Mouse (Mus musculus) embryo, embryonic 9.5 days (tissue): ENCODE results near the gene Adamts7.

Experiments used
- DNase-seq: peaks from one replicate; pipeline ENCODE4 v3.0.0-alpha.2; 2017; ENCODE audit errors: extremely low spot score

Adamts7 gene

DNA sequence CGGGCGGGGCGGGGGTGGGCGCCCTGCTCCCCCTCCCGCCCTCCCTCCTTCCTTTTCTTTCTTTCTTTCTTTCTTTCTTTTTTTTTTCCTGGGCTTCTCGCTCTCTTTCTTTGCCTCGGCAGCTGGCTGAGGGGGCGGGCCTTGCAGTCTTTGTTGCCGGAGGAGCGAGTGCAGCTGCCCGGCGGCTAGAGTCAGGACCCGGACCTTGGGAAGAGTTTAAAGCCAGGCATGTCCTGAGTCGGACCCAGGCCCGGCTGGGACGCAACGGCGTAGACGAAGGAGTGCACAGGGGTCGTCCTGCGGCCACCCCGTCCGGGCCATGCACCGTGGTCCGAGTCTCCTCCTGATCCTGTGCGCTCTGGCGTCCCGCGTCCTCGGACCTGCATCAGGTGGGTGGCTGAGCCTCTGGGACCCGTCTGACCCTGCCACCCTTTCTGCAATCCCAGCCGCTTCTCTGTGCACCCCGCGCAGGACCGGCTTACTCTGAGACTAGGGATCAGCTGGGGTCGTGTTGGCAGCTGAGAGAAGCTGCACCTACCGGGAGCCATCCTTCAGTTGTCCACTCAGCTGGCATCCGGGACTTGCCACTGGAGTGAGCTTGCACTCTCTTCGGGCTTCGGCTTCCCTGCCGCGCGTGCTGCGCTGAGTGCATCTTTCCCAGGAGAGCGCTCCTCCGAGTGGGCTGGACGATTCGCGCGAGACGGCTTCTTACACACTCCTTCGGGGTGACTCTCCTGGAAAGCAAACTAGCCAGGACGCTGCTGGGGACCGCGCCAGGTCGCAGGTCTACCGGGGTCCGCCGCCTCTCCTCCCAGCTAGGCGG is at the start of gene Adamts7:
TSS of gene Adamts7 (plus strand) at position 144 of the 823 bp plus-strand sequence.
- peak; percentile 74 for DNase-seq

DNA sequence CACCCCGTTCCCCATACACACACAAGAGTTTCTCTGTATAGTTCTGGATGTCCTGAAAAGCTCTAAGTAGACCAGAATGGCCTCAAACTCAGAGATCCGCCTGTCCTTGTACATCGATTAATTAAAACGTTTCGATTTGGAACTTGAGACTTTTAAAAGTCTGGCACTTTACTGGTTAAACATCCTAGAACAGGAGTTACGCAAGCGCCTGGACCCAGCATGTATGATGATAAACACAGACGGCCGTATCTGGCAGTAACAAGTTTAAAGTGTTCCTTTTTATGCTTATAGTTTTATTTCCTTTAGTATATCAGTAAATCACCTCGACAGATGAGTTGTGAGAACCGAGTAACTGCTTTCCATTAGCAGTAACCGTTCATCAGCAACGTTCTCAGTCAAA is 49.7 kb upstream of the Adamts7 start:
- no peak for DNase-seq

DNA sequence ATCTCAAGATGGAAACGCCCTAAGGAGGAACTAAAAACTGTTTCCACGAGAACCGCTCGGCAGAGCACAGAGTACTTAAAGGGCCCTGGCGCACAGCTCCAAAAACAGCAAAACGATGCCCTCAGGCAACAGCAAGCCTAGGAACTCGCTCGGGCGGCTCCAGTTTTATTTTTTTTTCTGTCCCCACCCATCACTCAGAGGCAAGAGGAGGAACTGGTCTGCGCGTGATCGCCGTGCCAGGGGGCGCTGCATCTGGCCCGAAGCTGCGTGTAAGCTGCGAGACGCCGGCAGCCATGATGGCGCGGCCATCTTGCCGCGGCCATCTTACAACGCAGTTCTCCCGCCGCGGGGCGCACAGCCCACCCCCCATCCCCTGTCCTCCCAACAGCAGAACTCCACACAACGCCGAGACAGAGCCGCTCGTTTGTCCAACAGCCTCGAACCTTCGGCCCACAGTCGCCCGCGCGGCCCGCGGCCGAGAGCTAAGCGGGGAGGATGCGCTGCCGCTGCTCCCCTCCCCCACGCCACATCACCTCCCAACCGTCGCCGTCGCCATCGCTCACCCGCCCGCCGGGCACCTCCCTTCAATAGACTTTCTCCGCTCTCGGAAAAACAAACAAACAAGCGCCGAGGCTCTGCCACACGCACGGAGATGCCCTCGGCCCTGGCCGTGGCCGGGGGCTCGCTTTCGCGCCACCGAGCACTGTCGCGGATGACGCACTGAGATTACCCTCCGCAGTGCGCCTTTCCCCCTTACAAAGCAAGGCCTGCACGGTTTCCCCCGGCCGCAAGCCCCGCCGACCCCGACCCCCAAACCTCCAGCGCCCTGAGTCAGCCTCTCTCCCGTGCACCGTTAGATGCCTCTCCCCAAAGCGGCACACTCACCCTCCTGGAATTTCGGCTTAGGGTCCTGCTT is 49.0 kb upstream of the Adamts7 start:
- peak; percentile 85 for DNase-seq

DNA sequence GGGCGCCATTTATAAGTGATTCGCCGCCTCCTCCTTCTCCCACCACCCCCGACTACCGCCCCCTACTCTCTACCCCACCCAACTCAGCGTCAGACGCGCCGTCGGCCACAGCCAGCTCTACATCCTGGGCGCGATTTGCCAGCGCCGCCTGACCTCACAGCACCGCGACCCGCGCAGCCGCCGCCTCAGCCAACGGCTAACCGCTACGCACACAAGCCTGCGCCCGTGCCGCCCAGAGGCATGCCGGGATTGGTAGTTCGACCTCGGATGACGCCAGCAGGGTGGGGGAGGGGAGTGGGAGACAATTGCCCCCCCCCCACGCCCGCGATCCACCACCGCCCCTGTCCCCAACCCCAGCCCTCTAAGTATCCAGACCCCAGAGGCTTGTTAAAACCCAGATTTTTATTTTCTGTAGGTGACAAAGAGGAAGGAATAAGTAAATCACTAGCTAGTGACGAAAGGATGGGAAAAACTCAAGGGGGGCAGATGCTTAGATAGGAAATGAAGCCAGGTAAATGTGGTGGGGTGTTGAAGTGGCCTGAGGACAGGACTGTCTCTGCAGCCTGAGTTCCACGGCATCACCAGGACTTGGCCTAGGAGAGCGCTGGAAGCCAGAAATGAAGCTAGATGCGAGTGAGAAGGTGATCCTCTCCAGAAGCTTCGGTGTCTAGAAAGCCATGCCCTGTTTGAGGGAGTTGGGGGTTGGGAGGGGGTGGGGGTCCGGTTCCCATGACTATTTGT is 48.1 kb upstream of the Adamts7 start, which contains the start of gene Morf4l1:
TSS of gene Morf4l1 (minus strand) at position 208 of the 741 bp plus-strand sequence.
- peak; percentile 96 for DNase-seq

DNA sequence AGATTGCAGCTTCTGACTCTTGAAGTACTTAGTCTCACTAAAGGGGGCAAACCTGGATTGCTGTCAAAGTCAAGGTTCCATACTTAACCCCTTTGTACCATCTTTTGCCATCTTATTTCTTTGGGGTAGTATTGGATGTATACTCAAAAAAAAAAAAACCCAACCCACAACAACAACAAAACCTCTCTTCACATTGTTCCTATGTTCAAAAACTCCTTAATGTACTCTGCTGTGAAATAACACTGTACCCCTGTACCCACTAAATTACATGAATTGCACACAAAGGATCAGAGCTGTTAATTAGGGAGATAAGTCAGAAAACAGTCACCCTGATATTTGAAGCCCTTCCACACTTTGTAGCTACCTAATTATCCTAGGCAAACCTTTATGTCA is 47.6 kb upstream of the Adamts7 start:
- no peak for DNase-seq

DNA sequence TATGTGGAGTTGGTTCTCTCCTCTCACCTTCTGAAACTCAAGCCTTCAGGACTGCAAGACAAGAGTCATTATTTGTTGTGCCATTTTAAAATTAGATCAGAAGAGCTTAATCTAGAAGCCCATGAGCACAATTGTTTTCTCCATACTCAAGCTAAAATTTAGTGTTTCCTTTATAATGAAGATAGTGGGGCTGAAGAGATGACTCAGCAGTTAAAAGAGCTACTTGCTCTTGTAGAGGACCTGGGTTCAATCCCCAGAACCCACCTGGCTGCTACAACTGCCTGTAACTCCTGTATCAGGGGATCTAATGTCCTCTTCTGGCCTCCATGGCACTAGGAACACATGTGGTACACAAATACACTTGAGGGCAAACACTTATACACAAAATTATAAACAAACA is 45.6 kb upstream of the Adamts7 start:
- no peak for DNase-seq

DNA sequence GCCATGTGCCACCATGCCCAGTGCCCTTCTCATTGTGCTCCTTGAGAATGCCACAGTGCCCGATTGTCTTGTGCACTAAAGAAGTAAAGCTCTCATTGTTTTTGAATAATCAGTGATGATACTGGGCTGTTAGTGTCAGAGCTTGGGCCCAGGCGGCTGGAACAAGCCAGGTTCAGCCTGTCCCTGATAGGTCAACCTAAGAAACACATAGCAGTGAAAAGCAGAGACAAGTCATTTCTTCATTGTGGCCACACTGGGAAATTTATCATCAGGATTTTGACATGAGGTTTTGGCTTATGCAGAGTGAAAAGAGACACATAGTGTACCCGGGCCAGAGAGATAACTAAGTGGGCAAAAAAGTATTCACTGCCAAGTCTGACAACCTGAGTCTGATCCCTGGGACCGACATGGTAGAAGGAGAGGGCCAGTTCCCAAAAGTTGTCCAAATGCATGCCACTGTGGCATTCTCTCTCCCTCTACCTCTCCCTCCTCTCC is 40.6 kb upstream of the Adamts7 start:
- no peak for DNase-seq

DNA sequence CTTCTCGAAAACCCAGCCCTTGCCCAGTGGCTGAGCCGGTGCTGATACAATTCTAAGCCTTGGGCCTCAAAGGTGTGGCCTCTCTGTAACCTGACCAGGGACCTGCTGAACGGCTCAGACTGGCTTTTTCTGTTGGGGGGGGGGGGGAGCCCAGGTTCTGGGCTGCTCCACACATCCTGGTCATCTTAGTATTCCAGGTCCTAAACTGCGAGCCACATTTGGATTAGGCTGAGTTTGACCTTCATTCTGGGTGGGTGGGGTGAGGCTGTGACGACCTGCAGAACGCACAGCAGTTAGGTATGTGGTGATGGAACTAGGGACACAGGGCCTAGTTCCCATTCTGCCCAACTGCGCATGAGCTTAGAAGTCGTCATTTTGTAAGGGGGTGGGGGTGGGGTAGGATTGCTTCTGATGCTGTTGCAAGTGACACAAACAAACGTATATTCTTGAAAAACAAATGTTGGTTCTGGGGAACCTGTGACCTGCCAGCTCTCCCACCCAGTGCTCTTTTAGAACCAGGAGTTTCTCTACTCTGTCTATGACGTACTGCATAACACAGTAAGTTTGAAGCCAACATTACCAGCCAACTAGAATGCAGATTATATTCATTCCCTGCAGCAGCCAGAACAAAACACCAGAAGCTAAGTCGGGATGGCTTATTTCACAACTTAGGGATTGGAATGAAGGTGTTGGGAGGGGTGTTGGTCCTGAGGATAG is 38.6 kb upstream of the Adamts7 start:
- DNase-seq, result no peak

DNA sequence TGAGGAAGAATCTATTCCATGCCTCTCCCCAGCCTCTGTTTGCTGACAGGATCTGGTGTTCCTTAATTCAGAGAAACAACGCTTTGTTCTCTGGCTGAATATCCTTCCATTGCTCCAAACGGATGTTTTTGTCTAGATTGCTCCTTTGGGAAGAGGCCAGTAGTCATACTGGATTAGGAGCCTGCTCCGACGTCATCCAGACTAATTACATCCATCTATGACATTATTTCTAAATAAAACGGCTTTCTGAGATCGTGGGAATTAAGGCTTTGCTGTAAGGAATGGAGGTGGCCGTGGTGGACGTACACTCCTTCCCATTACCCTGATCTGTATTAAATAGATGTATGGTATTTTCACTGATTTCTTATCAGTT is 38.0 kb upstream of the Adamts7 start:
- DNase-seq, result no peak

DNA sequence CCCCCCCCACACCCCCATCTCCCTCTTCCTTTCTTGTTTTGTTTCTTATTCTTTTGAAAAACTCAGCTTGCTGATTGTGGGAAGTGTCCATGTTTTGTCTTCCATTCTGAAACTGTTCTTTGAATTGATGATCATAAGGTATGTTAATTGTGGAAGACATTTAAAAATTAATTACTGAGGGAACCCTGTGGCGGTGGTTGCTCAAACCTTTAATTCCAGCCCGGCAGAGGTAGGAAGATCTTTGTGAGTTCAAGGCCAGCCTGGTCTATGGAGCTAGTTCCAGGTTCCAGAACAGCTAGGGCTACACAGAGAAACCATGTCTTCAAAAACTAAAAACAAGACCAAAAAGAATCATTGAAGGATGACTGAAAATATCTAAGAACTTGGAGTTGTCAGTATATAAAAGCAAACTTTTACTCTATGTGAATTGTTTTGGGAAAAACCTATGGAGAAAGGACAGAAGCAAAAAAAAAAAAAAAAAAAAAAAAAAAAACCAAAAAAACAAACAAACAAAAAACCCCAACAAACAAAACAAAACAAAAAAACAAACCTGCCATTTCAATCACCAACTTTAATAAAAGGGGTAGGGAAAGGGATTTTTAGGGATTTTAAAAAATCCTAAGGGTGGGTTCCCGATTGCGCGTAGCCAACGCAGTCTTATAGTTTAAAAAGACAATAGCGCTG is 37.3 kb upstream of the Adamts7 start:
- peak; percentile 43 for DNase-seq

DNA sequence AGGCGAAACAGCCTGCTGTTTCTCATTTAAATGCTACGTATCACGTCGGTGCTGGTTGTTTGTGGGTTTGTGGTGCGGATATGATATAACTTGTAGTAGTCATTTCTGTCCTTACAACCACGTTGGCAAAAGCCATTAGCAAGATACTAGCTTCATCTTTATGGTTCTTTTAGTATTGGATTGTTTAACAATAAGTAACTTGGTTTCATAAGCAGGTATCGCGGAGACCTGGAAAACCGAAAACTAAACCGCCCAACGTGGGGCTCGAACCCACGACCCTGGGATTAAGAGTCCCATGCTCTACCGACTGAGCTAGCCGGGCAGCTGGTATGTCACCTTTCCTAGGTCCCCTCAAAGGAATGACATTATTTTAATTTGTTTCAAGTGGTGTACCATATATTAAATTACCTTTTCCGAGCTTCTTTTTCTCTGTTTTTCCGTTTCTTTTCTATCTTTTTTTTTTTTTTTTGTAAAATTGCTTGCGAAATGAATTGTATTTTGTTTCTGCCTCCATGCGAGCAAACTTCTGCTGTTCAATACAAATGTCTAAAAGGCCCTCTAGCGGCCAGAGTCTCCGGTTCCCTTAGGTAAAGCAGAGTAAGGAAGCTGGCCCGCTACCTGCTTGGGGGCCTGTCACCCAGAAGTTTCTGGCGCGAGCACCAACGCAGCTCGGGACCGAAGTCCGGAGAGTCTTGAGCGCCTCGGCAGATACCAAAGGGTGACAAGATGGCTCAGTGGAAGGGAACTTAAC is 36.4 kb upstream of the Adamts7 start:
- DNase-seq, result peak; percentile 84

DNA sequence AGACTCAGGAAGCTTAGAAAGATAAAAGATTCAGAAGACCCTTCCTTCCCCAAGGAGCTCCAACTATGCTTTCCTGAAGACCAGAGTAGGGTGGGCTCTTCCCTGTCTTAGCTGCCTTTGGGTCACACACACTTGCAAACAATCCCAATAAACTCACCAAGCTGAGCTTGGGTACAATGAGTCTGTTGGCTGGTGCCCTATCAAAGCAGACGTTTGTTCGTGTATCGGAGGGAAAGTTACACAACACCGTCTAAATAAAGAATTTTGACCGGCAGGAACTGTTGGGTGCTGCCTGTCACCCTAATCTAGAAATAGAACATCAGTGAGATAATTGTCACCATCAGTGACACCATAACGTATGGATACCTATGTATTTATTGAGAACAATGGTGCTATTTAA is 35.7 kb upstream of the Adamts7 start:
- no peak for DNase-seq

DNA sequence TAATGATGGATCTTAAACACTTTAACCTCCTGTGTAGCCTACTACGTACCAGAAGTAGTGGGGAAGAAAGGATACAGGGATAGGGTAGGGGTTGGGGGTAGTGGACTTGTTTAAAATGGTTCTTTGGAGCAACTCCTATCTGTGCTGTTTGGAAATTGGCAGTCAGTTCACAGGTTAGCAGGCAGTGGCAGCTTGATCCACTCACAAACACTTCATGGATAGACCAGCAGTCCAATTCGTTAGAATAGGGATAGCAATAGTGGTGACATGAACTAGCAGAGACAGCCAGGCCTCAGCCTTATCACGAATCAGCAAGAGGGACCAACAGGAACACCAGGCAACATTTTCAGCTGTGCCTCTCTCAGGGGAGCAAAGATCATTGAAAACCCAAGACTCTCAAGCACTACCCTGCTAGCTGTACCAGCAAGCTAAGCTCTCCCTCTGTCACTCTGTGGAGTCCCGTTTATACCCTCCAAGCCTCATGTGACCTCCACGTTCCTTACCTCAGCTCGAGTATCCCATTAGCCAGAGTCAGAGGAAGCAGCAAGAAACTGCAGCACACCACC is 34.1 kb upstream of the Adamts7 start:
- DNase-seq, result no peak

DNA sequence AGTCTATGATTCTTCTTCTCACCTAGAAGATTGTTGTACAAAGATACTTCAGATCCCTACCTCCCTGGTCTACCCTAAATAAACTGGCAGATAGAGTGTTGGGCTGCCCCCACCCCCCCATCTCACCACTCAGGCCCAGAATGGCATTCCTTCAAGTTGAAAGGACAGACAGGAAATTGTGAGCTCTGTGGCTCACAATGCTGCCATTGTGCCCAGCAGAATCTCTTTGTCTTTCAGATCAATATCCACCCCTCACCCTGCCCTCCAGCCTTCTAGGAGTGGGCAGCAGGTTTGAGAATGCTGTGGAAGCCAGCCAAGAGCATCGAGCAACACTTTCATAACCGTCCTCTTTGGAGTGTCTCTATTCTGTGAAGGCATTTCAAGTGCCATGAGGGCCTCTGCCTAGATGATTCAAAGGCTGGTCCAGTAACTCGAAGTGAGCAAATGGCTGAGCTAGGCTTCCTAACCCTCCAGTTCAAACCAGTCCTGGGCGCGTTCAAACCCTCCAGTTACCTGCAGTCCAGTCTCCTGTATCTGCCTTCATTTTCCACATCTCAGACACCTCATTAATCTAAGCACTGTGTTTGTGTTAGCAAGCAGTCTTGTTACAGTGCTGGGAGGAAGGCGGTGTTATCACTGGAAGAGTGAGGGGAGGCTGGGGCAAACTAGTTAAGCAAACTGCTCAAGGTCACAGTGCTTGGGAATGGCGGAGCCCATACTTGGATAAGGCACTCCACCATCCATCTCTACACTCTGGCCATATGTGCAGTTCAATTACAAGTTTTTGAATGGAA is 29.1 kb upstream of the Adamts7 start:
- no peak for DNase-seq

DNA sequence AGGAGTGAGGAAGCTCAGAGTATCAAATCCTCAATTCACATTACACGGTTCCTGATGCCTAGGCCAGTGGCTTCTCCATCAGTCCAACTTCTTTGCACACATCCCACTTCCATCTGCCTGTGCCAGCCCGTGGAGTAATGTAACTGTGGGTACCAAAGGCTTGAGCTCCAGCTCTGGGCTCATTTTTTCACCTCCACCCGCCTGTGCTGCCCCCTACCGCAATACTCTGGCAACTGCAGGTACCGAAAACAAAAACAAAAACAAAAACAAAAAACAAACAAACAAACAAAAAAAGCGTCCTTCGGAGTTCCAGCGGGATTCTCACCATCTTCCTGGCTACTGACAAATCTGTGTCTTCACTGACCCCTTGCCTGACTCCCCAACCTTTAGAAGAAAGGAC is 27.4 kb upstream of the Adamts7 start:
- DNase-seq, result no peak

DNA sequence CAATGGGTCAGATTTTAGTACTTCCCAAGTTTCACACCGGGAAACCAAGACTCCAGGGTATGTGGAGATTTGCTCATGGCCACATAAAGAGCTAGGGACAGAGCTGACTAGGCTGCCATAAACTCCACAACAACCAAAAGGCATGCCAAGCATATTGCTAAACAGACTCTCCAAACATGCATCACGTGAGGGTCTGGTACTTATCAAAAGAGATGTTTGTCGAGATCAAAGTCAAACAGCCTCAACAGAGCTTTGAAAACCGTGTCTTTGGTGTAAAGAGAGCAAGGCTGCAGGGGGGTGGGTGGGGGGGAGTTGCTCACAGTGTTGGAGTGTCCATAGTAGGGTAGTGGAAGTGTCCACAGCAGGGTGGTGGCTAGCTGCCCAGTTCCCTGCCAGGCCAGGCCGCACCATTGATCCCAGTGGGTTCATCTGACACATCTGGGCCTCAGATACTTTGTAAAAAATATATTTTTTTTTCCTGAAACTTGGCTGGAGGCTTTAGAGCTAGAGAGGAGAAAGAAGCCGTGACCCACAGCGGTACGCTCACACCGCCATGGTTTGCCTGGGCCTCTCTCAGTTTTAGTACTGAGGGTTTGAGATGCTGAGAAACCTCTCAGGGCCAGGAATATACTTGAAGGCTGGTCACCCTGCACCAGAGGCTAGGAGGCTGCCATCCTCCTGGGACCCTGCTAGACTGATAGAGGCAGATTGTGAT is 26.7 kb upstream of the Adamts7 start:
- no peak for DNase-seq

DNA sequence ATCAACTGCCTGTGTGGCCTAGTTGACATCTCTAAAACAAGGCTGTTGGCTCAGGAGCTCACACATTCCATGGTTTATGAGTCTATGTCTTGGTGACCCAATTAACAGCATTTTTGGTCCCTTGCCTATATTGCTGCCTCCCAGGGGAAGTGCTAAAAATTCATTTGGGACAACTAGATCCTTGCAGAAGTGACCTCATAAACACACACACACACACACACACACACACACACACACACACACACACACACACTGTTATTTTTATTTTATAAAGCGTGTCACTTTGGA is 26.2 kb upstream of the Adamts7 start:
- no peak for DNase-seq

DNA sequence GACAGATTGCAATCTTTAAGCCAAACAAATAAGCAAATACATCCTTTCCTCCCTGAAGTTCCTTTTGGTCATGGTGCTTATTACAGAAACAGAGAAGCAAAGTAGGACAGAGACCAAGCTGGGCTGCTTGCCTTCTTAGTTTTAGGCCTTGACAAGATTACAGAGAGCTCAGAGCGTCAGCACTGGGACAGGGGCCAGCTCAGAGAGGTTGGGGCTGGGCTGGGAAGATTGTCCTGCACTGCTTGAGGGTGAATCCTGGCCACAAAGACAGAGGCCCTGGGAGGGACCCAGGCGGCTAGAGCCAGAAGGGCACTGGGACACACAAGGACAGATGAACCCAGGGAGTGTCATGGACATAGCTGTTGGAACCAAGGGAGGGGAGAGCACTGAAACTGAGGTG is 17.1 kb upstream of the Adamts7 start:
- DNase-seq, result no peak
